Mouse (Mus musculus) lung, adult 2 months (tissue): Measurements from ENCODE around the gene Acyp1. TPM values are rescaled to one million over a fixed set of nuclear protein-coding genes. Genes with fewer than 3 reads are reported as not detected.
"Not testable (repeated sequence)": the region's sequence is repeated elsewhere in the genome, so short reads cannot be mapped to it uniquely, and the experiment has no call there.

Experiments
- DNase-seq: peaks from one replicate; pipeline ENCODE4 v3.0.0; 2022
- H3K4me1 ChIP-seq: fragments of 200-500 bp; 2 replicates; pipeline ENCODE4 v1.6.1; 2011; ENCODE audit warnings: low read length; ENCODE audit not compliant: control insufficient read depth, insufficient read depth
- H3K4me3 ChIP-seq: fragments of 200-500 bp; replicated peaks from 2 replicates; pipeline ENCODE3; 2011; ENCODE audit warnings: low read depth, mild to moderate bottlenecking, control low read depth, low read length; ENCODE audit errors: extremely low read depth
- CTCF ChIP-seq: fragments of 200-500 bp; IDR thresholded peaks from 2 replicates; pipeline ENCODE4 v1.5.1; 2011; ENCODE audit warnings: mild to moderate bottlenecking, low read length, control low read depth; ENCODE audit not compliant: insufficient read depth
- POLR2A ChIP-seq: fragments of 200-500 bp; IDR thresholded peaks from 2 replicates; pipeline ENCODE4 v1.6.1; 2011; ENCODE audit warnings: low read depth, mild to moderate bottlenecking, control low read depth, low read length, borderline replicate concordance; ENCODE audit errors: extremely low read depth
- WGBS: fragments of 180-500 bp; shearing (Covaris S2); methylation state at CpG from one replicate; pipeline ENCODE4 v1.1.7; 2018; 5-methylcytosine and 5-hydroxymethylcytosine counted together
- polyA plus RNA-seq: library from polyadenylated mRNA; depleted of rRNA; stranded (reverse); fragments of >200 nt; gene quantifications from 2 replicates; pipeline ENCODE4 v1.2.3, GENCODE M21; 2012

Acyp1 gene
- polyA plus RNA-seq, 1 experiment: 8.7 TPM

DNA sequence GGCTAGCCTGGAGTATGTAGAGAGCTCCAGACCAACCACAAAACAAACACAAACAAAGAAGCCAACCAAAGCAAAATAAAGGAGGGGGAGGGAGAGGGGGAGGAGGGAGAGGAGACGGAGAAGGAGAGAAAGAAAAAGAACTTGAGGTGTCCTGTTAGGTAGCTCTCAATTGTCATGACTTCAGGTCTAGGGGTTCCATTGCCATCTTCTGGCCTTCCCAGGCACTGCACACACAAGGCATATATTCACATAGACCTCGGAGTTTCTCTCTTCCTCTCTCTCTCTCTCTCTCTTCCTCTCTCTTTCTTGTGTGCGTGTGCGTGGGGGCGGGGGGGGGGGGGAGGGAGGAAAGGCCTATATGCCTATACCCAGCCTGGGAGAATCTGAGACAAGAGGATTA lies 1.3 kb downstream of the Acyp1 start:
- no peak overlapping the region for H3K4me3 ChIP-seq
- WGBS: 23% methylated on average over 5 of the region's 5 CpGs
- DNase-seq: no peak
- TF ChIP-seq POLR2A: no peak
- 0 out of 2 replicates have a peak, but pooled peaks have one; percentile 31 for TF ChIP-seq CTCF
- peaks cover 5% of the 10 kb centered on the region for H3K4me1 ChIP-seq

GRCm38 (mm10) chr12:85284996-85285395 lies 3.2 kb downstream of the Acyp1 start:
- 82% methylated on average over 4 of the region's 4 CpGs for WGBS
- no peak for DNase-seq
- no peak overlapping the region for H3K4me3 ChIP-seq
- peaks cover 7% of the 10 kb centered on the region for H3K4me1 ChIP-seq
- no peak for TF ChIP-seq CTCF
- TF ChIP-seq POLR2A: no peak

- Histone ChIP-seq H3K4me1 (peaks cover 11% of the 10 kb centered on the region), H3K4me3 (no peak overlapping the region)
- DNase-seq: no peak
- TF ChIP-seq POLR2A (no peak), CTCF (no peak)
- 62% methylated on average over 8 of the region's 8 CpGs for WGBS
Measured at GRCm38 (mm10) chr12:85284331-85284730, 3.9 kb downstream of the Acyp1 start.

DNA sequence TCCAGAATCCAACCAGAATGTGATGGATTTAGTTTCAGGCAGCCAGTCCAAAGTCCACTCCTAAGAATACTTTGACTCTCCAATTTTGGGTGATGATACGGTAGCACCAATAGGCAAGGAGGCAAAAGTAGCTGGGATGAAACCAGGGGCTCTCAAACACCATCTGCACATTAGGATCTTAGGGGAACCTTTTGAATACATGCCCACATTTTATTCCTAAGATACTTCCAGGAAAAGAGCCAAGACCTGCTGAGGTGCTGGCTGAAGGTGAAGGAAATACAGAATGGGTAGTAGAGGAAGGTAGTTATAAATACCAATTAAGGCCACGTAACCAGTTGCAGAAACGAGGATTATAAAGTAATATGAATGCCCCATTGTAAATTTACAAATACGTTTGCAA lies 6.5 kb downstream of the Acyp1 start:
- not testable (repeated sequence) for H3K4me1 ChIP-seq, H3K4me3 ChIP-seq, DNase-seq
- 92% methylated on average over 2 of the region's 4 CpGs for WGBS

DNA sequence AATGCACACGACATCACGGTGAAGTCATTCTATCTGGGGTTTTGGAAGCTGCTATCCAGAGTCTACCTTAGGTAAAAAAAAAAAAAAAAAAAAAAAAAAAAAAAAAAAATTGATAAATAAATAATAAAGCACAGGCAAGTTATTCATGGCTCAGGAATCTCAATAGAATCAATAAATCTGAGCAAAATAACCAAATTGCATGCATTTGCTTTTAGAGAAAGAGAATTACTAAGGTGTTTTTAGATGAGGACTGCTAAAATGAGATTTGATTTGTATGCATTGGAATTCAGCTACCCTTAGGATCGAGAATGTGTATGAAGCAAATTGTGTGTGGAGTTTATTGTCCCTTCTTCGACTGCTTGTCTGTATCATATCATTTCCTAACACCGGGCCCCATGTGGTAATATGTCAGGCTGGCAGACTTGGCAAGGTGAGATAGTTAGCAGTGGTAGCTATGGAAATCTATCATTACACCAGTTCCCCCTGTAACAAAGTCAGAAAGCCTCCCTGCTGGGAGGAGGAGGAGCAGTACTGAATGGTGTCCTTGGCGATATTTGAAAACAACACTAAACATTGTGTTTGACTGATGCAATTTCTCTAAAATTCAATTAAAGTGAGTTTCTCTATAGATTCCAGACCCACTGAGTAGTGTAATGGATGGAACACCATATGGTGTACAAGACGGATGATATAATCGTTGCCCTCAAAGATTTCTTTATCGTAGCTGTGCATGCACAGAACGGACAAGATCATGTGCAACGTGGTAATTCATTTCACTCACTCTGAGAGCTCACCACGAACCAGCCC lies 7.2 kb downstream of the Acyp1 start:
- DNase-seq: no peak
- TF ChIP-seq POLR2A (no peak), CTCF (no peak)
- WGBS: 58% methylated on average over 12 of the region's 12 CpGs
- Histone ChIP-seq H3K4me1 (peaks cover 6% of the 10 kb centered on the region), H3K4me3 (no peak overlapping the region)

- under 1% methylated on average over 31 of the region's 31 CpGs for WGBS
- DNase-seq: peak; percentile 99
- TF ChIP-seq CTCF (no peak), POLR2A (peak; percentile 61; the same call in 1 of the 2 replicates)
- Histone ChIP-seq H3K4me3 (peak overlapping the region; percentile 84), H3K4me1 (peaks cover 6% of the 10 kb centered on the region)
Measured at GRCm38 (mm10) chr12:85280105-85280844, 8.0 kb downstream of the Acyp1 start.

DNA sequence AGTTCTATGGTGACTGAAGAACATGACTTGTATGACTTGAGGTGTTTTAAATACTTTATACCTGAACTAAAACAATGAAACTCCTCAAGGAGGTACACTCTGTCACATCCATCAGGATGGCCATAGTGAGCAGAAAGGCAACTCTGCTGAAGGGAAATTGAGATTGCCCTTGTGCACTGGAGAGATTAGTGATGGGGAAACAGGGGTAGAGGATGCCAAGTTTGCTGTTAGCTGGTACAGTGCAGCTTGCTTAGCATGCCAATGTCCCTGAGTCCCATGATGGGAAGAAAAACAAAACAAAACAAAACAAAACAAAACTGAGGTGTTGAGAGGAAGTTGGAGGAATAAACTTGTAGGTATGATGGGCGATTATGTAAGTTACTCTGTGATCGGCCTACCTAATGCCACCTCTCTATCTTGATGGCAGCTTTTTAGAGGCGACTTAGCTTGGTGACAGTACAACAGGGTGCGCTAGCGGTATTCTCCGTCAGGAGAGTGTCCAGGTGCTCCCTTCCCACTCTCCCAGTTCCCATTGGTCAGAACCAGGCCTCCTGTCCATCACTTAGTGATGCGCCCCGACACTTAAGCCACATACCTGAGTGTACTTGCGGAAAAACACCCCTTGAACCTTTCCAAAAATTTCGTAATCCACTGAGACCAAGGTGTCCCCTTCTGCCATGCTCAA lies 8.7 kb downstream of the Acyp1 start:
- peak; percentile 50 for DNase-seq
- peak overlapping the region; percentile 84 for H3K4me3 ChIP-seq
- 4% methylated on average over 10 of the region's 10 CpGs for WGBS
- TF ChIP-seq POLR2A (no peak), CTCF (no peak)
- H3K4me1 ChIP-seq: peaks cover 6% of the 10 kb centered on the region

DNA sequence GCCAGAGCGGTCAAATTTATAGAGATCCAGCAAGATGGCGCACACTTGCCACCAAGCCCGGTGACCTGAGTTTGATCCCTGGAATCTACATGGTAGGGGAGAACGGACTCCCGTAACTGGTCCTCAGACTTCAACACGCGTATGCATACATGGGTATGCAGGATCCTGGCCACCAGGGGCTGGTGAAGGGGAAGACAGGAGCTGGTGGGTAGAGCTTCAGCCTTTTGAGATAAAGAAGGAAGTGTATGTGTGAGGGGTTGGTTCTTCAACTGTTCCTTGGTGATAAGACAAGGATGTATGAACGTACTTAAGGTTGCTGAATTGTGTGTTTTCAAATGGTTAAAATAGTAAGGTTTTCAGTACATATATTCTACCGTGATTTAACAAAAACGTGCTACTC lies 9.3 kb downstream of the Acyp1 start:
- DNase-seq: no peak
- Histone ChIP-seq H3K4me3 (no peak overlapping the region), H3K4me1 (peaks cover 6% of the 10 kb centered on the region)
- TF ChIP-seq POLR2A (no peak), CTCF (no peak)
- WGBS: 94% methylated on average over 10 of the region's 10 CpGs

DNA sequence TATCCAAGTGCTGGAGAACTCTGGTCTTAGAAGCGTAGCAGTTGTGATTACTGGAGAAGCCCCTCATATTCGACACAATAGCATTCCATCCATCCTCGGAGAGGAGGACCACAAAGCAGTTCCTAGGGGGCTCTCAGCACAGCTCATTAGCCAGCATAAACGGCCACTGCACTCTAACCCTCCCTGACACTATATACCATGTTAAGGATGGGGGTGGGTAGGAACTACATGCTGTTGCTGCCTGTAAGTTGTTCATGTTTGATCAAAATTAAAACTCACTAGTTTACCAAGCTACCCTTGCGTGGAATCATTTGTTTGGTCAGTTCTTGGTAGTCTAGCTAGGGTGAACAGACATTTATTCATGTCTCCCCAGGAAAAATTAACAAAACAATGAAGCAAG lies 12.0 kb downstream of the Acyp1 start:
- peaks cover 6% of the 10 kb centered on the region for H3K4me1 ChIP-seq
- no peak for DNase-seq
- H3K4me3 ChIP-seq: no peak overlapping the region
- WGBS: 80% methylated on average over 5 of the region's 5 CpGs
- TF ChIP-seq POLR2A: no peak
- no peak for TF ChIP-seq CTCF

GRCm38 (mm10) chr12:85273508-85273907 lies 14.7 kb downstream of the Acyp1 start:
- no peak for TF ChIP-seq POLR2A
- no peak for TF ChIP-seq CTCF
- no peak for DNase-seq
- Histone ChIP-seq H3K4me1 (no peaks in the 10 kb centered on the region), H3K4me3 (no peak overlapping the region)
- WGBS: 61% methylated on average over 10 of the region's 10 CpGs
